Mouse (Mus musculus): ENCODE results near the gene Csf2rb. TPM values are rescaled to one million over a fixed set of nuclear protein-coding genes. Genes with fewer than 3 reads are reported as not detected.
A peak's percentile ranks its signal among the peaks of the same experiment; 100 is the strongest.

The Csf2rb gene
- total and polyA plus RNA-seq, 3 experiments = 1.6 to 2.8 (median 2.2) TPM

DNA sequence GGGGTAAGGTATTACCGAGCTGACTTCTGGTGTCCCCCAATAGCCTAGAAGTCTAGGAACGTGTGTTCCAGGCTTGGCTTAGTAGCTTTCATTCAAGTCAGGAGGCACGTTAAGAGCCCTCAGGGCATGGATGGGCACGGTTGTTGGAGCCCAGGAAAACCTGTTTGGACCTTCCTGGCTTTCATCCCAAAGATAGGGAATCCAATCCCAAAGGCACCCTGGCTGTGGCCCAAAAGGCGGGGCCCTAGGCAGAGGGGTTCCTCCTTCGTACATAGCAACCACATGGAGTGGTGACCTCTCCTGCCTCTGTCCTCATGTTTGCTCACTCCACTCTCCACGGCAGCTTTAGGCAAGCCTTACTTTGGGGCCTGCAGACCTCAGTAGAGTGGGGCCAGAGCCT, 76.9 kb downstream of the Csf2rb start:
- DNase-seq = peak; percentile 43 to 51
- Histone ChIP-seq H3K27ac (peak overlapping the region; percentile 48), H3K27me3 (ENCODE audit: control insufficient read depth, insufficient read depth, low read length) (no peaks in the 10 kb centered on the region), H3K36me3 (ENCODE audit: control insufficient read depth, insufficient read depth, low read length) (no peaks in the 10 kb centered on the region; the same call in 1 of the 2 replicates), H3K4me1 (ENCODE audit: control insufficient read depth, insufficient read depth, low read length) (peaks cover 28% of the 10 kb centered on the region), H3K4me3 (no peak overlapping the region), H3K79me2 (replicated peaks; ENCODE audit: control insufficient read depth, insufficient read depth, low read length) (no peaks in the 10 kb centered on the region), H3K9ac (ENCODE audit: low read depth, low read length) (no peak overlapping the region)
- no peak for TF ChIP-seq POLR2A (IDR thresholded peaks at IDR 0.05; ENCODE audit: insufficient read depth, low read depth, low read length)
- TF ChIP-seq EP300 (IDR thresholded peaks at IDR 0.05; ENCODE audit: insufficient read depth, low read depth, low read length) = no peak
- TF ChIP-seq CTCF (IDR thresholded peaks at IDR 0.05) = no peak
- 40% methylated on average over 7 of the region's 7 CpGs for WGBS
- intact Hi-C loops (cut with DNase I) = no loop called here

GRCm38 (mm10) chr15:78403301-78403741, 77.8 kb downstream of the Csf2rb start:
- no peaks in the 10 kb centered on the region for H3K27me3 ChIP-seq (ENCODE audit: control insufficient read depth, insufficient read depth, low read length)
- DNase-seq = no peak
- no peaks in the 10 kb centered on the region; the same call in 1 of the 2 replicates for H3K36me3 ChIP-seq (ENCODE audit: control insufficient read depth, insufficient read depth, low read length)
- no peak overlapping the region for H3K4me3 ChIP-seq
- peak overlapping the region; percentile 55; the same call in 1 of the 2 replicates for H3K27ac ChIP-seq
- intact Hi-C loops (cut with DNase I) = no loop called here
- no peak for TF ChIP-seq CTCF (IDR thresholded peaks at IDR 0.05)
- no peak for TF ChIP-seq POLR2A (IDR thresholded peaks at IDR 0.05; ENCODE audit: insufficient read depth, low read depth, low read length)
- no peak for TF ChIP-seq EP300 (IDR thresholded peaks at IDR 0.05; ENCODE audit: insufficient read depth, low read depth, low read length)
- no peaks in the 10 kb centered on the region for H3K79me2 ChIP-seq (replicated peaks; ENCODE audit: control insufficient read depth, insufficient read depth, low read length)
- peaks cover 28% of the 10 kb centered on the region for H3K4me1 ChIP-seq (ENCODE audit: control insufficient read depth, insufficient read depth, low read length)
- 34% methylated on average over 3 of the region's 3 CpGs for WGBS
- H3K9ac ChIP-seq (ENCODE audit: low read depth, low read length) = no peak overlapping the region; the same call in 1 of the 2 replicates

Small RNA genes lying within 50 kb of the gene (microRNA-seq; reads per million reads assigned to microRNA genes)
- gene Mir7676-1 = 0 reads per million in 2 experiments
- 0 reads per million in 2 experiments for gene Mir7676-2

Other genes with a start within 250 kb of the Csf2rb start
- gene Cacng2, start 205.7 kb upstream of the Csf2rb start, total RNA-seq (2021) = not detected
- gene Cacng2, start 205.7 kb upstream of the Csf2rb start, polyA plus RNA-seq (2012; rRNA removed) = 0.03 TPM in 1 of 2 replicates, not detected in the other
- gene Ift27, start 151.6 kb upstream of the Csf2rb start, total RNA-seq (2021) = 10 to 100 TPM in 1 of 2 experiments, 1 to 10 TPM in 1; 9.3 to 10.0 TPM
- gene Ift27, start 151.6 kb upstream of the Csf2rb start, polyA plus RNA-seq (2012; rRNA removed) = 22.6 and 22.8 TPM in 2 replicates
- gene Pvalb, start 119.4 kb upstream of the Csf2rb start, total RNA-seq (2021) = under 1 TPM; 0.44 to 0.77 TPM
- gene Pvalb, start 119.4 kb upstream of the Csf2rb start, polyA plus RNA-seq (2012; rRNA removed) = 0.37 and 0.56 TPM in 2 replicates
- 1 to 10 TPM; 1.6 to 1.8 TPM for gene Ncf4, start 81.0 kb upstream of the Csf2rb start, total RNA-seq (2021)
- 4.5 and 4.9 TPM in 2 replicates for gene Ncf4, start 81.0 kb upstream of the Csf2rb start, polyA plus RNA-seq (2012; rRNA removed)
- under 1 TPM; 0.75 to 0.84 TPM for gene Csf2rb2, start 20.0 kb upstream of the Csf2rb start, total RNA-seq (2021)
- 1.2 and 1.6 TPM in 2 replicates for gene Csf2rb2, start 20.0 kb upstream of the Csf2rb start, polyA plus RNA-seq (2012; rRNA removed)
- not detected for gene Tex33, start 70.2 kb downstream of the Csf2rb start, total RNA-seq (2021)
- gene Tex33, start 70.2 kb downstream of the Csf2rb start, polyA plus RNA-seq (2012; rRNA removed) = 0.43 and 0.67 TPM in 2 replicates
- 10 to 100 TPM; 19.1 to 23.2 TPM for gene Tst, start 80.2 kb downstream of the Csf2rb start, total RNA-seq (2021)
- gene Tst, start 80.2 kb downstream of the Csf2rb start, polyA plus RNA-seq (2012; rRNA removed) = 30.3 and 41.7 TPM in 2 replicates
- 10 to 100 TPM; 37.5 to 45.9 TPM for gene Mpst, start 80.7 kb downstream of the Csf2rb start, total RNA-seq (2021)
- 64.5 and 79.5 TPM in 2 replicates for gene Mpst, start 80.7 kb downstream of the Csf2rb start, polyA plus RNA-seq (2012; rRNA removed)
- gene Kctd17, start 102.8 kb downstream of the Csf2rb start, total RNA-seq (2021) = 10 to 100 TPM; 18.4 to 24.5 TPM
- gene Kctd17, start 102.8 kb downstream of the Csf2rb start, polyA plus RNA-seq (2012; rRNA removed) = 52.5 and 66.1 TPM in 2 replicates
- not detected for gene Tmprss6, start 142.9 kb downstream of the Csf2rb start, total RNA-seq (2021)
- gene Tmprss6, start 142.9 kb downstream of the Csf2rb start, polyA plus RNA-seq (2012; rRNA removed) = 0.20 TPM in 1 of 2 replicates, not detected in the other
- gene Il2rb, start 169.5 kb downstream of the Csf2rb start, total RNA-seq (2021) = under 1 TPM; 0.31 to 0.55 TPM
- 1.4 and 2.3 TPM in 2 replicates for gene Il2rb, start 169.5 kb downstream of the Csf2rb start, polyA plus RNA-seq (2012; rRNA removed)
- gene C1qtnf6, start 205.7 kb downstream of the Csf2rb start, total RNA-seq (2021) = 10 to 100 TPM; 14.1 to 17.0 TPM
- gene C1qtnf6, start 205.7 kb downstream of the Csf2rb start, polyA plus RNA-seq (2012; rRNA removed) = 20.8 and 40.5 TPM in 2 replicates
- gene Sstr3, start 218.9 kb downstream of the Csf2rb start, total RNA-seq (2021) = not detected
- not detected in 2 replicates for gene Sstr3, start 218.9 kb downstream of the Csf2rb start, polyA plus RNA-seq (2012; rRNA removed)
- 1 to 10 TPM; 4.5 to 8.7 TPM for gene Rac2, start 247.0 kb downstream of the Csf2rb start, total RNA-seq (2021)
- 7.7 and 44.7 TPM in 2 replicates for gene Rac2, start 247.0 kb downstream of the Csf2rb start, polyA plus RNA-seq (2012; rRNA removed)